Mouse (Mus musculus) gastrocnemius, postnatal 10 days (tissue): ENCODE results near the gene 2700049A03Rik. TPM values are rescaled to one million over a fixed set of nuclear protein-coding genes. Genes with fewer than 3 reads are reported as not detected.

Experiments
- DNase-seq: peaks from one replicate; pipeline ENCODE4 v3.0.0; 2021; ENCODE audit warnings: mixed read lengths
- total RNA-seq, 2 experiments: library from RNA; stranded (reverse); gene quantifications; 2 replicates each; pipeline ENCODE4 v1.2.3; 2021

The 2700049A03Rik gene
- total RNA-seq, 2 experiments from 2014 or later: 3.0 to 4.9 TPM

- DNase-seq: no peak
These were observed 47.1 kb downstream of the 2700049A03Rik start for GRCm38 (mm10) chr12:71183736-71184135.

DNA sequence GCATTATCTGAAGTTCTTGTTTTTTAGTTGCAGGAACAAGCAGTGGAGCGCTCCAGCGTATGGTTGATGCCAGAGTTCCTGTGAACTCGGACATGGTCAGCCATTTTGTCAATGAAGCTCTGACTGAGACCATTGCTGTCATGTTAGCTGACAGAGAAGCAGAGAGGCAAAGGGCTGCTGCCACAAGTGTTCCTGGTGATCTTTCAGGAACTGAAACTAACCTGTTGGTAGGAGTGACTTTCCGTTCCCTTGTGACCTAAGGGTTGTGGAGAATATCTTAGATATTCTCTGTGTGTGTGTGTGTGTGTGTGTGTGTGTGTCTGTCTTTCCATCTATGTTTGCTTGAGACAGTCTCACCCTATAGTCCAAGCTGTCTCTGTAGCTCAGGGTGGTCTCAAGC, 47.7 kb downstream of the 2700049A03Rik start:
- no peak for DNase-seq

- no peak for DNase-seq
These were observed 56.1 kb downstream of the 2700049A03Rik start for GRCm38 (mm10) chr12:71192705-71193104.

DNA sequence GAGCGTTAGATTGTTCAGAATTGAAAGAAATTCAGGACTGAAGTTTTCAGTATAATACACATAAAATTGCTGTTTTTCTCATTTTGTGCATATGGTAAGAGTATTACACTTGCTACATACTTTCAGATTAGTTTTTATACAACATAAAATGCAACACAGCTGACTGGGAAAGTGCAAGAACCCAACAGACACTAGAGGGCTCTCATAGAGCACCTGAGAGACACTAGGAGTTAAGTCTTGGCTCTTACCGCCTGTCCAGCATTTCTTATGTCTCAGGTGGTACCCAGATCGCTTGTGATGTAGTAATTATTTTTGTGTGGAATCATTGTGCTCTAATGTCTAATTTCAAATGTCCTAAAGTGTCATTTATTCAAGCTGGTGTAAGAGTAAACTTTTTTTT, 61.0 kb downstream of the 2700049A03Rik start:
- DNase-seq: no peak

DNA sequence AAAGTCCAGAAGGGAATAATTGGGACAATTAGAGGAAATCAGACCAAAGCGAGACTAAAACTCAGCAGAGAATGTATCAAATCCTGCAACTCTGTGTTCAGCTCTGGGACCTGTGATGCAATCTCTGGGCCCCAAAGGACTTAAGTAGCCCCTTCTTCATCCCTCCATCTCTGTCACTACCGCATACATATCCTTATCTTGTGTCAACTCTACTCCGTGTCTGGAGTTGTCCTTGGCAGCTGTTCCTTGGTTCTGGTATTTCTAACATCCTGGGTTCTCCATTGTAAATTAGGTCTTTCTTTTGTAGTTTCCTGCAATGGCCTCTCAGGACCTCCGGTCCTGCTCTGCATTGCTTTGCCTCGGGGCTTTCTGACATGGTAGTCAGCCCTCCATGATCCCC, 65.1 kb downstream of the 2700049A03Rik start:
- no peak for DNase-seq

DNA sequence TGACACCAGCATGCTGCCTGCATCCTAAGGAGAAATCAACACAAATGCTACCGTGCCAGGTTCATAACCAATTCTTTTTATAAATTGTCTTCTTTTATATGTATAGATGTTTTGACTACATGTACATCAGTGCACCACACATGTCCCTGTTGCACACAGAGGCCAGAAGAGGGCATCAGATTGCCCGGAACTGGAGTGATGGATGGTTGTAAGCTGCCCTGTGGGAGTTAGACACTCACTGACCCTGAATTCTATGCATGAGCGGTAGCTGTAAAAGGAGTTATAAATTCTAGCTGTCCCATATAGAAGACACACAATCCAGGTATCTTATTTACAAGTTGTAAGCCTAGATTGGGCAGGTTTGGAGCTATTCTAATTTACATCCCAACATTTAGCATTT, 67.7 kb downstream of the 2700049A03Rik start:
- DNase-seq: no peak

DNA sequence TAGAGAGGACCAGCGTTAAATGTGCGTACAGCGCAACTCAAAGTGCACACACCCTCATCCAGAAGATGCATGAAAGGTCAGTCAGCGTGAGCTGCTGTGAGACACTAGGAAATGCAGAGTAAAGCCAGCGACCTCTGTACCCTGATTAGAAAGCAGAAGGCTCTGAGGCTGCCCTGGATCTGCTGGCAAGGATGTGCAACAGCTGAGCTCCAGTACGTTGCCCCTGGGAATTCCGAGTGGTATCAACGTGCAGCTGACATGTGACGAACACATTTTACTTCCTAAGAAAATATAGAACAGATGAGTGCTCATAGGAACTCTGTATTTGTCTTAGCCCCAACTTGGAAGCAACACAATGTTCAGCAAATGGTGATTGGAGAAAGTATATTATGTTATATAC, 80.5 kb downstream of the 2700049A03Rik start:
- DNase-seq: no peak

DNA sequence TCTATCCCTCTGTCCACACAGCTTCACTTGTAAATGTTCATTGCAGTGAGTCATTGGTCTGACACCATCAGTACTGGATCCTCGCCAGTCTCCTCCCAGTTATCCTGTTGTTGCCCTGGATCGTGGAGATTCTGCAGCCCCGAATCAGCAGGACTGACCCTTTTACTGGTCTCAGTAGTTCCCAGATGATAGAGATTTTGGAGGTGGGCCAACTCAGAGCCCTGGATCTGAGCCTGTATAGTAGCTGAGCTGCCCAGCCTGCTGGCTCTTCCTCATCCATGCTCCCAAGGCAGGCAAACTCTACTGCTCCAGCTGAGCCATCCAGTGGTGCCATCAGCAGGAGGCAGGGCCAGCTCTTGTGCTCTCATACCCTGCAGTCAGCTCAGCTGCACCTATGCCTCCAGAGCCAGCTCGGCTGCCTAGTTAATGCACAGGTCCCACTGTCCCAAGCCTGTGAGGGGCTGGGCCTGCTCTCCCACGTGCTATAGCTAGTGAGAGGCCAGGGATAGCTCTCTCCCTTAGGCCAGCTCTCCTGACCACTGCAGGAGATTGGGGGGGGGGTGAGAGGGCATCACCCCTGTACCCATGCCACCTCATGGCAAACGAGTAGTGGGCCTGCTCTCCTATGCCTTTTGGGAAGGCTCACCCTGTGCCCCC, 81.3 kb downstream of the 2700049A03Rik start:
- DNase-seq: peak; percentile 31

DNA sequence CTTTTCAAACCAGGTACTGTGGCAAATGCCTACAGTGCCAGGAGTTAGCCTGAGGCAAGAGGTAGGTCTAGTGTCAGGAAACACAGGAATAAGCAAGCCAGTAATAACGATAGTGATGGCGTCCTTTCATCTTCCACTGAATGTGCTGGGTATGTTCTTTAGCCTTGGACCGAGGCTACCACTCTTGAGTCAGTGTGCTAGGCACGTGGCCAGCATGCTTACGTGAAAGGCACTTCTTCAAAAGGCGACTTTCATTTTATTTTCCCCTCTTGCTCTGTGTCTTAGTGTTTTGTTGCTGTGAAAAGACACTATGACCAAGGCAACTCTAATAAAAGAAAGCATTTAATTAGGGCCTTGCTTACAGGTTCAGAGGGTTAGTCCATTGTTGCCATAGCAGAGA, 86.1 kb downstream of the 2700049A03Rik start:
- DNase-seq: no peak

- DNase-seq: no peak
These were observed 91.1 kb downstream of the 2700049A03Rik start for GRCm38 (mm10) chr12:71227769-71228168.

GRCm38 (mm10) chr12:71228925-71229649, 92.4 kb downstream of the 2700049A03Rik start:
- DNase-seq: no peak

DNA sequence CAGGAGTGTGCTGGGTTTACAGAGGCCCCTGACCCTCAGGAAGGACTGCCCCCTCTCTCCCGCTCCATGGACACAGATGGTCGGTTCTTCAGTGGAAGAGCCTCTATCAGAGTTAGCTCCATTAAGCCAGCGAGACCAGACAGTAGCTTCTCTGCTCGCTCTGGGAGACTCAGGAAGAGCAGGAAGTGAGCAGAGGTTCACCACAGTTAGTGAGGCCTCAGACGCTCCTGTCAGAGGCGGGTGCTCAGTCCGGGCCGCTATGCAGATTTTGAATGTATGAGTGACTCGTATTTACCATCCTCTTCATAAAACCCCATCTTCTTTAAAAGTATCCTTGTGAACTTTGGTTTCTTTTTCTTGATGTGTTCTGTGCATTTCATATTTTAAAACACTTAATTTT, 94.9 kb downstream of the 2700049A03Rik start:
- DNase-seq: no peak

DNA sequence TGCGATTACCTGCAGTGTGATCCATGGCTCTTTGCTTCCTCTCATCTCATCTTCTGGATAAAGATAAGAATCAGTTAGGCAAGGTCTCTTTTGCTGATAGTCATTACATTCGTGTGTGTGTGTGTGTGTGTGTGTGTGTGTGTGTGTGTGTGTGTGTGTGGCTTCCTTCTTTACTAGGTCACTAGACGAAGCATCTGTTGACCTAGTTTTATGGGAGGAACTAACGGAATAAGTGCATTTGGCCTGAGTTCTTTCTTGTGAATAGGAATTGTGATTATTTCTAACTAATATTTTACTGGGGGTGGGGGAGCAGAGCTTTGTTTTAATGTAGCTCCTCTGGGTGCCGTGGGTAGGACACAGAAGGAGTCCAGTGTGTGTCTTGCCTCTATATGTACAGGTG, 96.8 kb downstream of the 2700049A03Rik start:
- no peak for DNase-seq

DNA sequence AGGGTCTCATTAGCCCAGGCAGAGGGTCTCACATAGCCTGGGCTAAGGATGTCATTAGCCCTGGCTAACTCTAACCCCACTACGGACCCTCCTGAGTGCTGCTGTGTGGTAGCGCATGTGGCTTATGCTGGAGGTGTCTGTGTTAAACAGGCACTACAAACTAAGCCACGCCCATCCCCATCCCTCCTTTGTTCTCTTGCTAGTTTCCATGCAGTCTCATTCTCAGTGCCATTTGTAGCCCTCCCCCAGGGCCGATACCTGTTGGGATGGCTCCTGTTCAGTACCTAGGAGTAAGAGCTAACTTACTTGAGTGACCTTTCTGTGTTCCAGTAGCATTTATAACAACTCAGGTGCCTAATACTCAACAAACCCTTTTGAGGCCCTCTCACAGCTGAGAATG, 100.4 kb downstream of the 2700049A03Rik start:
- DNase-seq: no peak

DNA sequence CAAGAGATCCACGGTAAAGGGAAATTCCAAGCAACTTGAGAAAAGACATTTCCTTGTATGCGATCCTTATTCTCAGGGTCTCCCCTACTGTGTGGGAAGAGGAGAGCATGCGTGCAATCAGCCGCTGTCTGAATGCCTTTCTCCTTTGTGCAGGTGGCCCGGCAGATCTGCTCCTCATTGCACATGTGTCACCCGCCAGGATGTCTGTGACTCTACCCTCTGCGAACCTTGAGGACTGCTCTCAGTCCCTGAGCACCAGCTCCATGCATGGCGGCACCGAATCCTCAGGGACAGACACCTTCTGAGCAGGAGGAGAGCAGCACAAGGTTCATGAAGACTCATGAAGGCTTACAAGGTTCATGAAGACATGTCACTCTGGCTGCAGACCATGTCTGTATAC, 106.1 kb downstream of the 2700049A03Rik start:
- DNase-seq: no peak

- no peak for DNase-seq
These were observed 108.2 kb downstream of the 2700049A03Rik start for GRCm38 (mm10) chr12:71244766-71245390.

- no peak for DNase-seq
These were observed 110.5 kb downstream of the 2700049A03Rik start for GRCm38 (mm10) chr12:71247191-71247590.

DNA sequence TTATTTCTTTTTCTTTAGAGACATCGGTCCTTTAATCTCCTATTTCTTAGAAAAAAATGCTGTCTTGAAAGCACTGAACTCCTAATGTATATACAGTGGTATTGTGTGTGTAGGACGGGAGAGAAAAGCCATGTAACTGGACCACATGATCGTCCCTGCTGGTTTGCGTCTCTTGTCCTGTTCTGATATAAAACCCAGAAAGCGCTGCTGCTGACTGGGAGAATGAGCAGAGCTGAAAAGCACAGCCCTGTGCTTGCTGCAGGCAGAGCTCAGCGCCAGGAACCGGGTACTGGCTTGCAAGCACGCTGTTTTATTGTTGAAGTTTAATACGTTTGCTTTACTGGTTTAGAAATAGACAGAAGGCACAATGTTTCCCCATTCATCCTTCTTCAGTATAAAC, 112.7 kb downstream of the 2700049A03Rik start:
- DNase-seq: no peak

- no peak for DNase-seq
These were observed 116.0 kb downstream of the 2700049A03Rik start for GRCm38 (mm10) chr12:71252509-71253167.

DNA sequence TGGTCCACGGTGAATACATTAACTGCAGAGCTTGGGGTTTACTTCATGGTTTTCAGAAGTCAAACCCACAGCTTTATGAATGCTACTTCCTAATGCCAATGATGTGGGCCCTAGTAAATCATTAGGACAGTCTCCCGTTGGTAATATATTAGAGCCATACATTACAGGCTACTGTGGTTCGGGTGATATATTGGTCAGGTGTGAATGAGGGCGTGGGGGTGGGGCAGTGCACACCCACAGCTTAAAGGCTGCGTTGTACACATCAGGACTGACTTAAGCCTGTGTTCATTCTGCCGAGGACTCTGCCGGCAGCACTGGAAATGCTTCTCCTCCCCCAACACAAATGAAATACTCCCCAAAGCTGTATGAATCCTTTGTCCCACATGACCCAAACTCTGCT, 118.1 kb downstream of the 2700049A03Rik start:
- DNase-seq: no peak

- no peak for DNase-seq
These were observed 121.7 kb downstream of the 2700049A03Rik start for GRCm38 (mm10) chr12:71258196-71258920.

GRCm38 (mm10) chr12:71264211-71264610, 127.6 kb downstream of the 2700049A03Rik start:
- DNase-seq: no peak
